Mouse (Mus musculus) kidney, postnatal 10 days (tissue): ENCODE measurements around the gene Fig4.

Experiments used
- DNase-seq: peaks from one replicate; pipeline ENCODE4 v3.0.0; 2021; ENCODE audit warnings: mixed read lengths

The Fig4 gene

GRCm38 (mm10) chr10:41260243-41261006 lies 42.6 kb downstream of the Fig4 start:
- DNase-seq = no peak

GRCm38 (mm10) chr10:41250749-41251065 lies 52.4 kb downstream of the Fig4 start:
- no peak for DNase-seq

GRCm38 (mm10) chr10:41250045-41250748 lies 52.9 kb downstream of the Fig4 start:
- no peak for DNase-seq

GRCm38 (mm10) chr10:41249006-41249659 lies 53.9 kb downstream of the Fig4 start:
- DNase-seq = no peak

GRCm38 (mm10) chr10:41247800-41248473 lies 55.1 kb downstream of the Fig4 start:
- DNase-seq = no peak

GRCm38 (mm10) chr10:41246111-41246510 lies 56.9 kb downstream of the Fig4 start:
- no peak for DNase-seq

- DNase-seq = no peak
Measured at GRCm38 (mm10) chr10:41245477-41245876, 57.6 kb downstream of the Fig4 start.

- DNase-seq = no peak
Measured at GRCm38 (mm10) chr10:41245028-41245427, 58.0 kb downstream of the Fig4 start.

GRCm38 (mm10) chr10:41243930-41244329 lies 59.1 kb downstream of the Fig4 start:
- DNase-seq = no peak

GRCm38 (mm10) chr10:41241558-41242242 lies 61.4 kb downstream of the Fig4 start:
- DNase-seq = no peak

GRCm38 (mm10) chr10:41241080-41241479 lies 62.0 kb downstream of the Fig4 start:
- no peak for DNase-seq

- DNase-seq = no peak
Measured at GRCm38 (mm10) chr10:41236020-41236419, 67.0 kb downstream of the Fig4 start.

GRCm38 (mm10) chr10:41235584-41235983 lies 67.5 kb downstream of the Fig4 start:
- DNase-seq = no peak

GRCm38 (mm10) chr10:41235159-41235558 lies 67.9 kb downstream of the Fig4 start:
- DNase-seq = no peak

GRCm38 (mm10) chr10:41234552-41234951 lies 68.5 kb downstream of the Fig4 start:
- DNase-seq = no peak

- DNase-seq = no peak
Measured at GRCm38 (mm10) chr10:41233140-41233539, 69.9 kb downstream of the Fig4 start.

GRCm38 (mm10) chr10:41231163-41231835 lies 71.8 kb downstream of the Fig4 start:
- no peak for DNase-seq

GRCm38 (mm10) chr10:41227626-41228025 lies 75.4 kb downstream of the Fig4 start:
- no peak for DNase-seq

- no peak for DNase-seq
Measured at GRCm38 (mm10) chr10:41223499-41223898, 79.6 kb downstream of the Fig4 start.

GRCm38 (mm10) chr10:41221204-41221603 lies 81.9 kb downstream of the Fig4 start:
- DNase-seq = no peak

GRCm38 (mm10) chr10:41218897-41219296 lies 84.2 kb downstream of the Fig4 start:
- DNase-seq = no peak

- DNase-seq = no peak
Measured at GRCm38 (mm10) chr10:41214083-41214482, 89.0 kb downstream of the Fig4 start.
